Comparison of ENCODE assay signal across 22 mouse cellular contexts in the genomic region with DNA sequence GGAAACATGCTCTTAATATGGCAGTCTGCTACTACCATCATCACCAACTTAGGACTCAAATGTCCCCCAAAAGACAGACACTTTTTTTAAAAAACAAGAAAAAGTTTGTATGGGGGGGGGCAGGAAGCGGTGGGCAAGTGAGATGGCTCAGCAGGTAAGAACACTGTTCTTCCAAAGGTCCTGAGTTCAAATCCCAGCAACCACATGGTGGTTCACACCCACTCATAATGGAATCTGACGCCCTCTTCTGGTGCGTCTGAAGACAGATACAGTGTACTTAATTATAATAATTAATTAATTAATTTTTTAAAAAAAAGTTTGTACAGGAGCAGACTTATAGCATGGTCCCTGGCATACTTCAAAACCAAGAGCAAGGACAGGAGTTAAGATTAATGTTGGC. TPM values are rescaled to one million over a fixed set of nuclear protein-coding genes. Genes with fewer than 3 reads are reported as not detected.
A peak's percentile ranks its signal among the peaks of the same experiment; 100 is the strongest.
DNase-seq lines count a peak whose midpoint lies in the region; ATAC-seq and TF ChIP-seq lines count a peak whose summit lies in the region.
"Had no signal": no experiment of that assay in that cellular context is flagged by ENCODE, and none has a peak within 500 bp of the region (broad histone marks: within the 10 kb centered on the region; RNA-seq: fewer than 3 reads in every experiment).

No protein-coding gene starts in this region.

- no peak overlapping the region for H3K4me3 ChIP-seq in midbrain, embryonic 11.5 days (ENCODE audit: low read depth, low read length)
- no peak overlapping the region for H3K4me3 ChIP-seq in midbrain, postnatal 0 days (ENCODE audit: low read depth, low read length)

- H3K36me3 ChIP-seq in midbrain, embryonic 11.5 days (ENCODE audit: control insufficient read depth, insufficient read depth, low read length), result no peaks in the 10 kb centered on the region
- no peaks in the 10 kb centered on the region for H3K36me3 ChIP-seq in midbrain, postnatal 0 days (ENCODE audit: insufficient read depth, low read length)

- no peak overlapping the region for H3K4me2 ChIP-seq in midbrain, embryonic 11.5 days
- H3K4me2 ChIP-seq in midbrain, postnatal 0 days (ENCODE audit: low read depth, low read length, poor library complexity, severe bottlenecking), result no peak overlapping the region

- 94% methylated on average over 3 of the region's 3 CpGs for WGBS in midbrain, embryonic 11.5 days
- 96% methylated on average over 3 of the region's 3 CpGs for WGBS in midbrain, postnatal 0 days

- peak; percentile 56 for DNase-seq in heart, adult 11 months
- DNase-seq in heart, adult 9 months (ENCODE audit: low spot score in 2 of 2), result no peak
- peak; percentile 78 for DNase-seq in midbrain, embryonic 11.5 days (ENCODE audit: low spot score, missing footprints)
- no peak for DNase-seq in midbrain, postnatal 0 days (ENCODE audit: low spot score)
- DNase-seq: adrenal gland, adult 2 months; adrenal gland, adult 8-10 months; adrenal gland, postnatal 10 days; adrenal gland, postnatal 14 days; adrenal gland, postnatal 25 days; adrenal gland, postnatal 36 days; B cell, adult 2 months; cerebellum, adult 11 months; cerebellum, adult 11-12 months; cerebellum, adult 18-20 months had no signal

- no peaks in the 10 kb centered on the region for H3K27me3 ChIP-seq in midbrain, embryonic 11.5 days (ENCODE audit: control insufficient read depth, insufficient read depth, low read length)
- no peaks in the 10 kb centered on the region for H3K27me3 ChIP-seq in midbrain, postnatal 0 days (ENCODE audit: insufficient read depth, low read length)
- H3K27me3 ChIP-seq: CH12.LX, Patski had no signal

- H3K27ac ChIP-seq in midbrain, embryonic 11.5 days (ENCODE audit: low read depth, low read length), result no peak overlapping the region
- no peak overlapping the region for H3K27ac ChIP-seq in midbrain, postnatal 0 days (ENCODE audit: low read depth, low read length)

- no peak overlapping the region for H3K9ac ChIP-seq in midbrain, embryonic 11.5 days (ENCODE audit: low read length)
- H3K9ac ChIP-seq in midbrain, postnatal 0 days (replicated peaks; ENCODE audit: low read length, poor library complexity, severe bottlenecking), result no peak overlapping the region

- no peaks in the 10 kb centered on the region for H3K4me1 ChIP-seq in midbrain, embryonic 11.5 days (ENCODE audit: control insufficient read depth, insufficient read depth, low read length)
- no peaks in the 10 kb centered on the region for H3K4me1 ChIP-seq in midbrain, postnatal 0 days (ENCODE audit: insufficient read depth, low read length)

- H3K9me3 ChIP-seq in midbrain, embryonic 11.5 days (ENCODE audit: control insufficient read depth, low read length), result no peaks in the 10 kb centered on the region
- no peaks in the 10 kb centered on the region for H3K9me3 ChIP-seq in midbrain, postnatal 0 days (ENCODE audit: low read length)
- H3K9me3 ChIP-seq: G1E had no signal

- ATAC-seq in midbrain, embryonic 11.5 days (ENCODE audit: low FRiP score), result no peak
- ATAC-seq in midbrain, postnatal 0 days (ENCODE audit: low FRiP score), result no peak
- ATAC-seq: activated CD4-positive, CD25-positive, alpha-beta regulatory T cell, adult 4 months; CD4-positive, CD25-positive, alpha-beta regulatory T cell, adult 4 months; Patski had no signal

- no peak for TF ChIP-seq CTCF in midbrain, postnatal 0 days (IDR thresholded peaks at IDR 0.05)

RNA-seq across cellular contexts. Expression of gene Cyp2d26, which starts 45.1 kb away (rescaled TPM):
- not detected in 2 replicates for polyA plus RNA-seq in midbrain, embryonic 11.5 days (2014; fragmentation: Nextera tagmentation; extraction: Ambion mirVana)
- not detected in 2 replicates for total RNA-seq in midbrain, postnatal 0 days (2014; rRNA removed)
- not detected in 2 replicates for polyA plus RNA-seq in midbrain, postnatal 0 days (2015; fragmentation: Nextera tagmentation; extraction: Ambion mirVana)
- total RNA-seq: adrenal gland, postnatal 25 days; CH12.LX; ES-E14; MEL had no signal
- polyA plus RNA-seq: C2C12, G1E, Patski had no signal

Comparison
In these comparisons a context has a peak if more than half of its experiments do, and no peak if none do; other contexts are left out.
1. DNase-seq: peak in heart, adult 11 months (single experiment) and midbrain, embryonic 11.5 days (single experiment); none in heart, adult 9 months (0 of 2) and midbrain, postnatal 0 days (single experiment).